Mouse (Mus musculus) cerebellum, postnatal 14 days (tissue): ENCODE results near the gene Slc32a1.

Experiments
- DNase-seq, 2 experiments: peaks; one replicate each; pipeline ENCODE4 v3.0.0; 2021; ENCODE audit warnings: mixed read lengths in 2 of 2

The Slc32a1 gene

DNA sequence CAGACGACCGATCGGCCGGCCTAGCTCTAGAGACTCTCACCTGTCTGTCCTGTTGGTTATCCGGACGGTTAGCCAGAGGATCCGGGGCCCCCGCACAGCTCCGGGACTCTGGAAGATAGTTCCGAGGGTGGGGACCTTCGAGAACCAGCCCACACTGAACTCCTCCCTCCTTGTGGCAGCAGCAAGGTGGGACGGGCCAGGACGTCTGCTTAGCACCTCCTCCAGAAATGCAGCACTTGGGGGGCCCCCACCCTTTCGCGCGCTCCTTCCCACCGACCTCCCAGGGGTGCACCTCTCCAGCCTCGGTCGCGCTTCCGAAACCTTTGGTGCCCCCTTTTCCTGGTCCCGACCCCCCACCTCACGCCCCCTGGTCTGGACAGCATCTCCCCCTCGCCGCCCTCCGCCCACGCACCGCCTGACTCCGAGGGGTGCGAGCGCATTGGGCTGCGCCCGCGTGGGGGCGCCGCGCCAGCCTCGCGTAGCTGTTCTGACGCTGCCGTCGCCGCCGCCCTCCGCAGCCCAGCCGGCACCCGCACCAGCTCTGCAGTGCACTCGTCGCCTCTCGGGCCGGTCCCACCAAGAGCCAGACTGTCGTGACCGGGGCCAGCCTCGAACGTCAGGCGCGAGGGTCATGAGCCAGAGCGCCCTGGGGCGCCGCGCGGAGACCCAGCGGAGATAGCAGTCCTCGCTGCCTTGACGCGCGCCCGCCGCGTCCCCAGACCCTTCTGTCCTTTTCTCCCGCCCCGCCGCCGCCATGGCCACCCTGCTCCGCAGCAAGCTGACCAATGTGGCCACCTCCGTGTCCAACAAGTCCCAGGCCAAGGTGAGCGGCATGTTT lies at the start of gene Slc32a1:
Slc32a1 (plus strand) TSS at position 280 of the 838 bp plus-strand sequence.
- peak; percentile 38 for DNase-seq

GRCm38 (mm10) chr2:158560801-158561200 lies 49.8 kb upstream of the Slc32a1 start:
- no peak for DNase-seq

DNA sequence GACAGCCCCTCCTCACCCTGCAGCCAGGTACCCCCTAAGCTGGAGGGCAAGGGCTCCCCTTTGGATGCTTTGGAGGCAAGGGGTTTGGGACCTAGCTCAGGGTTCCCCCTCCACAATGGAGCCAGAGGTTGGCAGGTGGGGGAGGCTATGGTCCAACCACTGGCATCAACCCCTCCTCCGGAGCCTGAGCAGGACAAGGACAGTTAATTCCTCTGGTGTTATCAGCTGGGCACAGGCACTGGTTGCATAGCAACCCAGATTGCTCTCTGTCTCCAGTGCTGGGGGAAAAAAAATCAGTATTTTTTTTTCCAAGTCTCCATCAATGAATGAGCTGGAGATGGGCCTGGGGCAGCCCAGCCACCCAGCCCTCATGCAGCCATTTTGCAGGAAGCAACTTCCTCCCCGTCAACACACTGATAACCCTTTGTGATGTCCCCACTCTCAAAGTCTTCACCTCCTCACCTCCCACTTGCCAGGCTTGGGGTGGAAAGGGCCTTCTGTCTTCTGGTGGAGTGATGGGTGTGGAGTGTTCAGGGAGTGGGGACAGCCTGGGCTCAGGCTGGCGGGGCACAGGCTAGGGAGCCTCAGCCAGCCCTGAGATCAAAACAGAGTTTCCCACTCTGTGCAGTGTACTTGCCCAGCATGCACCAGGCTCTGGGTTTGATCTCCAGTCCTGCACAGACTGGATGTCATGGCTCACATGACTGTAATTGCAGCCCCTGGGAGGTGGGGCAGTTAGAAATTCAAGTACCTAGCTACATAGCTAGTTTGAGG lies 49.0 kb upstream of the Slc32a1 start:
- DNase-seq = no peak

GRCm38 (mm10) chr2:158570421-158571081 lies 40.0 kb upstream of the Slc32a1 start:
- DNase-seq = no peak

GRCm38 (mm10) chr2:158579979-158580378 lies 30.6 kb upstream of the Slc32a1 start:
- DNase-seq = no peak

DNA sequence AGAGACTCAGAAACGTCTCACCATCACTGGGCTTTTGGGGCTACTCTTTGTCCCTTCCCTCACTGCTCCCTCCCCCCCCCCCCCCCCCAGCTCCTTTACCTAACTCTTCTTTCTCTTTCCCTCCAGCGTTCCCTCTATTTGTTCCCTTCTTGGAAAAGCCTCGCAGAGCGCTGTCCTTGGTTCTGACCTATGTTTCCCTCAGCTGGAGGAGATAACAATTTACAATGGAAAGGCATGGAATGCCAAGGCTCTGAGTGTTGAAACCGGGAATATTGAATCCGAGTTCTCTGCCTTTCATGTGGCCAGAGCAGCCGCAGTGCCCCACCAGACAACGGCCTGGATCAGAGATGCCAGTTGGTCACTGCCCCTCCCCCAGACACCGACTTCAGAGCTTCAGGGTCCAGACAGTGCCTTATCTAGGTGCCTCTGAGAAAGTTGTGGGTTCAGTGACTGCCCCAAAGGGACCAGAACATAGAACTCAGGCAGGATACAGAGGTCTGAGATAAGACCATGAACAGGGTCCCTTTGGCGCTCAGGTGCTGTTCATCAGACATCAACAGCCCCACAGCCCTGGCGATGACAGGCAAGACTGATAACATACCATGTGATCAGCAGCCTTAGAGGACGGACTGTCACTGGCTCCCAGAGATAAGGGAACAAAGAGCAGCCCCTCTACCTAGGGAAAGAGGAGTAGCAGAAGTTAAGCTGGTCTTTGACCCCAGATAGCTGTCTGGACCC lies 25.8 kb upstream of the Slc32a1 start:
- no peak for DNase-seq

GRCm38 (mm10) chr2:158588524-158589271 lies 21.9 kb upstream of the Slc32a1 start:
- DNase-seq = peak; percentile 22 to 27

DNA sequence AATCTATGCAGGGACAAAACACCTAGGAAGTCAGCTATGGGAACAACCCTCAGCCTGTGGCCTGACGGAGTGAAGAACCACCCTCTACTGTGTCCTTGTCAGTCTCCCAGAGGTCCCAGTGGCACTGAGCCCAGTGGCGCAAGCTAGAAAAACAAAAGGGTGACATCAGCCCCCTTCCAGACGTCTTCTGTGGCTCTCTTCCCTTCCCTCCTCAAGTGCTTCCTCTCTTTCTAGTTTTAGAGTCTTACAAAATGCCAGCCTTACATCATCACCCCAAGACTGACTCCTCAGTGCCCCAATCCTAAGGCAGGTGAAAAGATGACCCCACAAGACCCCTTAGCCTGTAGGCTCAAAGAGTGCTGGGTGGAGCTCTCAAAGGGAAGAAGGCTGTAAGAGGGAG lies 20.1 kb upstream of the Slc32a1 start:
- no peak for DNase-seq

DNA sequence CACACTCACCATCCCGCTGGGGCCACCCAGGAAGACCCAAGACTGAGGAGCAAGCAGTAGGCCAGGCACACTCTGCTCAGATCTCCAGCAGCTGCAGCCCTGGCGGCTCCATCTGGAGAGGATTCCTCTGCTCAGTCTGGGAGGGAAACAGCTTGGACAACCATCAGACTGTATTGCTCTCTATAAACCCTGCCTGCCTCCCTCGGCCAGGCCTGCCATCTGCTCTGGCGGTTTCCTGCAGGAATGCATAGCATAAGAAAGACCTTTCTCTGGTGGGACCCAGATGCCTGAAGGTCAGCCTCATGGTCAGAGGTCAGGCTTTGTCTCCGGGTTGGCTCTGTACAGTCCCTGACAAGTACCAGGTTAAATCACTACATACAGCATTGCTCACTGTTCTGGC lies 19.3 kb upstream of the Slc32a1 start:
- DNase-seq = peak in 1 of 2 experiments; percentile 36

- no peak for DNase-seq
Observed at GRCm38 (mm10) chr2:158593371-158593770, 17.2 kb upstream of the Slc32a1 start.

- peak; percentile 85 to 89 for DNase-seq
Observed at GRCm38 (mm10) chr2:158595103-158595502, 15.5 kb upstream of the Slc32a1 start.

DNA sequence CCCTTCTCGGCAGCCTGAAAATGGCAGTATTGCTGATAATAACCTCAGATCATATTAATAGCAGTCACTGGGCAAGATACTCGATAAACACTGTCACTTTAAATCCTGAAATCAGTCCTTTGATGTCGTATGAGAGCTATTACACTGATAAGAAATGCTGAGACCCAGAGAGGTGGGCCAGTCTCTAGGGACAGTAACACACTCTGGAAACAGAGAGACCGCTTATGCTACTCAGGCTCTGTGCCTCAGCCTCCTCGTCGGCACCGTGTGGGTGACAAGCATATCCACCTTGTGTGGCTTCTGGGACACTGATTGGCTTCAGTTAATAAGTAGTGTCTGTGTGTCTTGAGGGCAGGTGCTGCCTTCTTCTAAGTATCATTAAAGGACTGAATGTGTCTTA lies 15.0 kb upstream of the Slc32a1 start:
- DNase-seq = no peak

GRCm38 (mm10) chr2:158596803-158597202 lies 13.8 kb upstream of the Slc32a1 start:
- DNase-seq = no peak

DNA sequence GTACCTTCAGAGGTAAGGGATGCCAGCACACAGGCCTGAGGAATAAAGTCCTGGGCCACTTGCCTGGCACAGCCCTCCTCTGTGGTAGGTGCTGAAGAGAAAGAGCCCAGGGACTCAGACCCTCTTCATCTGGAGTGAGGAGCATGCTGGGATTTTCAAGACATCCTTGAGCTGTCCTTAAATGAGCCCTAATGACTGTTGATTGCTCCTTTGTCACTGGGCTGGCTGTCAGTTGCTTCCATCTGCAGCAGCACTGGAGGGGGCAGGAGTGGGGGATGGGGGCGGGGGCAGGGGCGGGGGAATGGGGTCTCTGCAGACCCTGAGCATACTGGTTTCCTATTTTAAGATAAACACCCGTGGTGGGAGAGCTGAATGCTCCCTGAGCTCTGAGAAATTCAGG lies 10.1 kb upstream of the Slc32a1 start:
- DNase-seq = no peak

DNA sequence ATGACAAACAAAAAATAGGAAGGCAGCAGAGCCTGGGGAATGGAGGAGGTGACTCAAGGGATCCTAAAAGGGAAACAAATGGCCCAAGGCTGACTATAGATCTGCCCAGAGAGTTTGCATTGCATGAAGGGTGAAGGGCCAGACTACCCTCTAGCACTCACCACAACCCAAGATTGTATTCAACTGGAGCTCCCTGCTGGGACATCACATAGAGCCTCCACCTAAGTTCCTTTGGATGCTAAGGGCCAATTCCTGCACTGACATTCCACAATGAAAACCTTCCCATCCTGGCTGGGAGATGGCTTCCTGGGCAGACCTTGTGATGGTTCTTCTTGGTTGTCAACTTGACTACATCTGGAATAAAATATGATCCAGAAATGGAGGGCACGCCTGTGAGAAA lies 9.2 kb upstream of the Slc32a1 start:
- no peak for DNase-seq

DNA sequence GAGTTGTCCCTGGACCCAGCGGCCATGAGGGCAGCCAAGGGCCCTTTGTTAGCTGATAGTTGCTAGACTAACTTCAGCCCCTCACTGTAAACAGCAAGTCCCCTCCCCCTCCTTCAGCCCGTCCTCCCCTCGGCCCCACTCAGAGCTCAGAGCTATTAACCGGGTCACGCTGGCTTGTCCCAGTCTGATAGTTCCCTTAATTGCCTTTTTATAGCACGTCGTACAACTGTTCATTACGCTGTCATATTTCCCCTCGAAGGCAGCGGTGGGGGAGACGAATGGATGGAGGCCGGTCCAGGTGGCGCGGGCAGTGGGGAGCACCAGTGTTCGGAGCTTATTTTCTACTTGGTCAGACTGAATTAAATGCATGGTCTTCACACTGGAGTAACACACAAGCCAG lies 7.9 kb upstream of the Slc32a1 start:
- no peak for DNase-seq

GRCm38 (mm10) chr2:158606511-158606964 lies 4.0 kb upstream of the Slc32a1 start:
- peak in 1 of 2 experiments; percentile 42 for DNase-seq

DNA sequence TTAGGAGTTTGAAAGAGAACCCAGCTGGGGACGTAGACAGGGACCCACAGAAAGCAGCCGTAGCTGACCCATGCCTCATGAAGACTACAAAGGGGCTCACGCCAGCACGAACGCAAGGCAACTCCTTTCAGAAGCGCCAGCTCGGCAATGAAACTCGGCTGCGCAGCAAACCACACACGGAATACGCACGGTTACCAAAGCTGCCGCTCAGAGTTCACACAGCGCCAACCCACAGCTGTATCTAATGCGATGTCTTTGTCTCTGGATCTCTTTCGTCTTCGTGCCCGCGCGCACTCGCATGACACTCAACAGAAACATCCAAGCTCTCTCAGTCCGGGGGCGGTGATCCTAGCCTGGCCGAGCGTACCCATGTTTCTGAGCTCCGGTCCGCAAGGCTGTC lies 886 bp upstream of the Slc32a1 start:
- no peak for DNase-seq

DNA sequence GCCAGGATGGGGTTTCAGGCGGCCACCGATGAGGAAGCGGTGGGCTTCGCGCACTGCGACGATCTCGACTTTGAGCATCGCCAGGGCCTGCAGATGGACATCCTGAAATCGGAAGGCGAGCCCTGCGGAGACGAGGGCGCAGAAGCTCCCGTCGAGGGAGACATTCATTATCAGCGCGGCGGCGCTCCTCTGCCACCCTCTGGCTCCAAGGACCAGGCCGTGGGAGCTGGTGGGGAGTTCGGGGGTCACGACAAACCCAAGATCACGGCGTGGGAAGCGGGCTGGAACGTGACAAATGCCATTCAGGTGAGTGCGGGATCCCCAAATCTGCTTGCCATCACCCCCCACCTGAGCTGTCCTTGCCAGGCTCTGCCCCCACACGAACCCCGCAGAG lies 756 bp downstream of the Slc32a1 start:
- DNase-seq = no peak

- peak in 1 of 2 experiments; percentile 25 for DNase-seq
Observed at GRCm38 (mm10) chr2:158611726-158612670, 1.4 kb downstream of the Slc32a1 start.
